Mouse (Mus musculus) adrenal gland, postnatal 36 days (tissue): Measurements from ENCODE around the gene Lrp2. TPM values are rescaled to one million over a fixed set of nuclear protein-coding genes. Genes with fewer than 3 reads are reported as not detected.

Source experiments
- DNase-seq, 2 experiments: peaks; one replicate each; pipeline ENCODE4 v3.0.0; 2021; ENCODE audit warnings: mixed read lengths in 1 of 2
- total RNA-seq, 2 experiments: library from RNA; stranded (reverse); gene quantifications; 2 replicates each; pipeline ENCODE4 v1.2.3; 2021

The Lrp2 gene
- total RNA-seq, 2 experiments from 2014 or later: 0.43 to 0.53 TPM

- peak in 1 of 2 experiments; percentile 21 for DNase-seq
These were observed 184.8 kb downstream of the Lrp2 start for GRCm38 (mm10) chr2:69400866-69401604.

- no peak for DNase-seq
These were observed 189.0 kb downstream of the Lrp2 start for GRCm38 (mm10) chr2:69396760-69397435.

- no peak for DNase-seq
These were observed 190.1 kb downstream of the Lrp2 start for GRCm38 (mm10) chr2:69395597-69396248.

GRCm38 (mm10) chr2:69393947-69394346 lies 191.9 kb downstream of the Lrp2 start:
- DNase-seq: no peak

GRCm38 (mm10) chr2:69386118-69386871 lies 199.6 kb downstream of the Lrp2 start:
- DNase-seq: no peak

GRCm38 (mm10) chr2:69382838-69383237 lies 203.0 kb downstream of the Lrp2 start:
- no peak for DNase-seq

GRCm38 (mm10) chr2:69381740-69382139 lies 204.1 kb downstream of the Lrp2 start:
- no peak for DNase-seq

- DNase-seq: peak; percentile 18 to 49
These were observed 205.6 kb downstream of the Lrp2 start, which contains the start of gene Dhrs9 for GRCm38 (mm10) chr2:69380281-69380680. Gene Dhrs9 (plus strand): TSS chr2:69380445.

GRCm38 (mm10) chr2:69379801-69380200 lies 206.1 kb downstream of the Lrp2 start:
- no peak for DNase-seq

GRCm38 (mm10) chr2:69376780-69377179 lies 209.1 kb downstream of the Lrp2 start:
- DNase-seq: no peak

Other genes with a start within 250 kb of the Lrp2 start
- under 1 TPM in 1 of 2 experiments, not detected in 1; 0.26 TPM for gene Abcb11, start 243.4 kb downstream of the Lrp2 start, total RNA-seq
- gene Dhrs9, start 205.6 kb downstream of the Lrp2 start, total RNA-seq: 1 to 10 TPM in 1 of 2 experiments, under 1 TPM in 1; 0.73 to 1.9 TPM
- gene Bbs5, start 61.1 kb upstream of the Lrp2 start, total RNA-seq: 10 to 100 TPM in 1 of 2 experiments, 1 to 10 TPM in 1; 8.7 to 10.0 TPM
- gene Klhl41, start 84.1 kb upstream of the Lrp2 start, total RNA-seq: under 1 TPM; 0.23 to 0.36 TPM
- 10 to 100 TPM; 22.3 to 24.9 TPM for gene Fastkd1, start 127.5 kb upstream of the Lrp2 start, total RNA-seq
- gene Ppig, start 136.5 kb upstream of the Lrp2 start, total RNA-seq: 10 to 100 TPM; 68.8 to 70.1 TPM
- 1 to 10 TPM; 1.3 to 2.0 TPM for gene Ccdc173, start 203.5 kb upstream of the Lrp2 start, total RNA-seq
- 10 to 100 TPM; 22.9 to 26.0 TPM for gene Phospho2, start 203.6 kb upstream of the Lrp2 start, total RNA-seq
- gene Klhl23, start 235.9 kb upstream of the Lrp2 start, total RNA-seq: 10 to 100 TPM in 1 of 2 experiments, 1 to 10 TPM in 1; 9.1 to 12.5 TPM